Mouse (Mus musculus) ES-Bruce4 (cell line): ENCODE measurements around the gene Snrnp70.

ENCODE experiments used
- CTCF ChIP-seq: IDR thresholded peaks from one replicate; pipeline ENCODE4 v1.8.1; 2011; ENCODE audit warnings: low read depth, low read length
- POLR2A ChIP-seq: IDR thresholded peaks from one replicate; pipeline ENCODE4 v1.8.1; 2011; ENCODE audit warnings: low read length; ENCODE audit not compliant: insufficient read depth

- TF ChIP-seq POLR2A (no peak), CTCF (no peak)
Observed at GRCm38 (mm10) chr7:45433835-45434202, 38.3 kb upstream of the Snrnp70 start.
